Mouse (Mus musculus) megakaryocyte, adult 5-6 weeks (primary cell): Measurements from ENCODE around the gene Rab27a. TPM values are rescaled to one million over a fixed set of nuclear protein-coding genes. Genes with fewer than 3 reads are reported as not detected.

Experiments used
- ATAC-seq: 2 replicates; pipeline ENCODE4 v1.8.0; 2016; ENCODE audit warnings: mild to moderate bottlenecking, inconsistent platforms; ENCODE audit not compliant: poor library complexity, severe bottlenecking
- total RNA-seq, 2 experiments: library from RNA; stranded (forward) in 1 of 2; stranded (reverse) in 1 of 2; fragments of 153-499, 151-499 nt in 1 of 2; fragments of 221-1000, 200-1000 nt in 1 of 2; gene quantifications; 2 replicates each; pipeline versions ENCODE4 v1.2.3 to v1.2.4; 2015 to 2017

Gene Rab27a
- total RNA-seq (2015) (55.5 and 58.9 TPM in 2 replicates), total RNA-seq (2017) (154 and 155 TPM in 2 replicates)

- ATAC-seq = peak; percentile 79
Observed at GRCm38 (mm10) chr9:73044146-73045079, at the start of gene Rab27a. TSS of gene Rab27a (plus strand) at chr9:73044854.

- ATAC-seq = no peak
Observed at GRCm38 (mm10) chr9:72996167-72996566, 48.5 kb upstream of the Rab27a start.

GRCm38 (mm10) chr9:72996806-72997205 is 47.8 kb upstream of the Rab27a start:
- no peak for ATAC-seq

DNA sequence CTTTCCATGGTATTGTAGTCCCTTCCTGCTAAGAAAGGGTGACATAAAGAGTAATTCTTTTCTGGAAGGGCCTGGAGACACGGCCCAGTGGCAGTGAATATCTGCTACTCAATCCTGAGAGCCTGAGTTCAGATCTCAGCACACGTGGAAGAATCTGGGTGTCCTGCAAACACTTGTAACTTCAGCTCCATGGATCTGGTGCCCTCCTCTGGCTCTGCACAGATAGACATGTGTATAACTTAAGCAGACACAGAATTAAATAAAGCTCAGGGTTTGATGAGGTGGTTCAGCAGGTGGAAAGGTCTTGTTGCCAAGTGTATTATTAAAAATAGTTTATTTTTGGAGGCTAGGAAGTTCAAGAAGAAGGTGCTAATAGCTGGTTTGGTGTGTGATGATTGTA is 44.2 kb upstream of the Rab27a start:
- ATAC-seq = no peak

GRCm38 (mm10) chr9:73001314-73002011 is 43.2 kb upstream of the Rab27a start:
- peak; percentile 78 for ATAC-seq

DNA sequence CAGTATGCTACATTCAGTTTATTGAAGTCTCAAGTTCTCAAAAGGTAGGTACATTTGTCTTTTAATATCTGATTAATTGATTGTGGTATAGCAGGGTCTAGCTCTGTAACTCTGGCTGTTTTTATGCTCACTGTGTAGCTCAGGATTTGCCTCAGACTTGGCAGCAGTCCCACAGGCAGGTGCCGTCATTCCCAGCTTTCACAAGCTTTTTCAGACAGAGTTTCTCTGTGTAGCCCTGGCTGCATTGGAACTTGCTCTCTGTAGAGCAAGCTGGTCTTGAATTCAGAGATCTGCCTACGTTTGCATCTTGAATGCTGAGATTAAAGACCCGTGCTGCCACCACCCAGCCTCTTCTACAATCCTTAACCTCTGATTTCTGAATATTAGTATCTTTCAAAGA is 42.5 kb upstream of the Rab27a start:
- ATAC-seq = no peak

GRCm38 (mm10) chr9:73004076-73004475 is 40.6 kb upstream of the Rab27a start:
- no peak for ATAC-seq

DNA sequence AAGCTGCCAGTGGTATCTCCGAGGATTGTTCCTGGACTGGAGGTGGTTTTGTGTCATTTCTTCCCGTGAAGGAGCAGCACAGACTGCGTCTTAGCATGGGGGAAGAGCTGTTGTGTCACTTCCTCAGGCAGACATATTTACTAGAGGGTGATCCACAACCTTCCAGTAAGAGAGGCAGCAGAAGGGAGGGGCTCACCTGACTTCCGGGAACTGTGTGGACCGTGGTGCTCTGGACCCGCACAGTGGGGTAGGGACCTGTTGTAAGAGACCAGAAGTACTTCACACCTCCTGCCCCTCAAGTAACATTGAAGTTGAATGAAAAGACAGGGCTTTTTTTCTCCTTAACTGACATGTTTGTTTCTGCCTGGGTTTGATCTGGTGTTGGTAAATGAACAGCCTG is 39.5 kb upstream of the Rab27a start:
- 0 out of 2 replicates have a peak, but pooled peaks have one; percentile 35 for ATAC-seq

- 0 out of 2 replicates have a peak, but pooled peaks have one; percentile 37 for ATAC-seq
Observed at GRCm38 (mm10) chr9:73006175-73006574, 38.5 kb upstream of the Rab27a start.

DNA sequence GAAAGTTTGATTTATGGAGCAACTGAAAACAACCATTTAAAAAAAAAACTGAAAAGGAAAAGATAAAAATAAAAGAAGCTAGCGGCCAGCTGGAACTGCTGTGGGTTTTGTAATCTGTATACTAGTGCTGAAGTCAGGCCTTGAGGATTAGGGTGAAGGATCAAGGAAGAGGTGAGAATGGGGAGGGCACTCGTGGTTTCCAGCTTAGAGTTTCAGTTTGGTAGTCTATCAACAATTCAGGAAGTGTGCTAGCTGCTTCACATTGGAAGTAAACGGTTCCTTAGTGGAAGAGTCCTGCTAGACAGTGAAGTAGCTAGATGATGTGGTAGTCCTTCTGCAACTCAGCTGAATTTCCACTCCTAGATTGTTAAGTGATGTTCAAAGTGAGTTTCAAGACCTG is 36.3 kb upstream of the Rab27a start:
- ATAC-seq = peak; percentile 15; the same call in 1 of the 2 replicates

- ATAC-seq = no peak
Observed at GRCm38 (mm10) chr9:73012629-73013028, 32.0 kb upstream of the Rab27a start.

DNA sequence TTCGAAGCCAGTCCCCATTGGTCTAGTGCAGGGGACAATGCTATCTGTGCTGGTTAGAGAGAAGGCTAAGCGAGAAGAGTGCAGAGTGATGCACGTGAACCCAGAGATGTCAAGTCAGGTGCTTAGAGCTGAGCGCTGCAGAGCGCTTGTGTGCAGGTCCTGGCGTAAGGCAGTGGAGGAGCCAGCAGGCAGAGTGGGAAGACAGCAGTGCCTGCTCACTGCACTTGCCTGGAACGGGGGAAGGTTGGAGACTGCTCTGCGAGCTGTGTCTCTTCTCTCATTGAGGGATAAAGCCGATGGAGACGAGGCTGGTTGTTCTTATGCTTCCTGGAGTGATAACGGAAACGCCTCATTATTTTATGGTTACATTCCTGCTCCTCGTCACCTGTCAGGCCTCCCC is 29.9 kb upstream of the Rab27a start:
- ATAC-seq = no peak

GRCm38 (mm10) chr9:73019841-73020240 is 24.8 kb upstream of the Rab27a start:
- no peak for ATAC-seq

DNA sequence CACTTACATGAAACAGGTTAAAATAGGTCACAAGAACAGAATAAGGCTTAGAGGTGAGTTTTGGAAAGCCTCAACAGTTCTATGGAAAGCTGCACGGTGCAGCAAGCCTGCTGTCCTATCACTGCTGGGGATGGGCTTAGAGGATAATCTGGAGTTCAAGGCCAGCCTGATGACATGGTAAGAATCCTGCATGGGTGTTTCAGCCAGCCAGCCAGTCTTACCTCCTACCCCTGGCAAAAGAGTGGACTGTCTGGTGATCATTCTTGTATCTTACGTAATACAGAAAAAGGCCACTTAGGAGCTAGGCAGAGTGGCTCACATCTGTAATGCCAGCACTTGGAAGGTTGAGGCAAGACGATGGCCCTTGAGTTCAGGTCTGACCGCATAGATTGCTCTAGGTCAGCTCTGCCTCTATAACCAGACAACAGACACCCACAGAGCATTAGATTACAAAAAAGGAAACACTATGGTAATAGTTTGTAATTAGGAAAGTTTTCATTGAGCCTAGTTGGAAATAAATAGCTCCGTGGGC is 24.0 kb upstream of the Rab27a start:
- no peak for ATAC-seq

DNA sequence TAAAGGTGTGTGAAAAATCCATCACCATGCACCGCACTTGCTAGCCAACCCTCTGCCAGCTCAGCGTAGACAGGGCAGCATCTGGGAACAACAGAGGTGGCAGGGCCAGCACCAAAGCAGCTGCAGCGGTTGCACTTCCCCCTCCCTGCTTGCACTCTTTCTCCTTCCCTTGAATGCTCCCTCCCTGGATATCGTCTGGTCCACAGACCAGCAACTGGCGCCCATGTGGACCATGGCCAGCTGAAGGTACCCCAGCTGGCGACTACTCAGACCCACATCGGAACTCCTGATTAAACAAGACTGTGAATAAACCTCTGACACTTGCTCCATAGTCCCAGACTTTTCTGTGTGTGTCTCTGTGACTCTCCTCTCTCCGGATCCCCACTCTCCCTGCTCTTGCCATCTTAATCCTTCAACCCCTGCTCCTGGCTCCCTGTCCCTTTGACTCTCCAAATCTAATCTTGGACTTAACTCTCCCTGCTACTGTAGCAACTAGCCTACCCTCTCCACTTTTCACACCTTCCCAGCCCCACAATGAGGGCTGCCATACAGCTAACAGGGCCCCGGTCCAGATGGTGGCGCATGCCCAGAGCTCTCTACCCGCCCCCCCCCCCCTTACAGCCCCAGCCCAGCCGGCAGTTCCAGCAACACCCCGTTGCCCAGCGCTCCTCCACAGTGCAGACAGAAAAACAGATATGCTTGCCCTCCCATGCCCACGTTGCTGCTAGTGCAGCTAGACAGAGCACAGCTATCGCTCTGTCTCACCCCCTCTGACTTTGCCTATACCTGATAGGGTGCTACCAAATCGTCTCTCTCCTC is 18.6 kb upstream of the Rab27a start:
- ATAC-seq = no peak

GRCm38 (mm10) chr9:73030443-73030842 is 14.2 kb upstream of the Rab27a start:
- peak; percentile 84 for ATAC-seq

GRCm38 (mm10) chr9:73031421-73031820 is 13.2 kb upstream of the Rab27a start:
- no peak for ATAC-seq

GRCm38 (mm10) chr9:73033406-73033805 is 11.2 kb upstream of the Rab27a start:
- no peak for ATAC-seq

DNA sequence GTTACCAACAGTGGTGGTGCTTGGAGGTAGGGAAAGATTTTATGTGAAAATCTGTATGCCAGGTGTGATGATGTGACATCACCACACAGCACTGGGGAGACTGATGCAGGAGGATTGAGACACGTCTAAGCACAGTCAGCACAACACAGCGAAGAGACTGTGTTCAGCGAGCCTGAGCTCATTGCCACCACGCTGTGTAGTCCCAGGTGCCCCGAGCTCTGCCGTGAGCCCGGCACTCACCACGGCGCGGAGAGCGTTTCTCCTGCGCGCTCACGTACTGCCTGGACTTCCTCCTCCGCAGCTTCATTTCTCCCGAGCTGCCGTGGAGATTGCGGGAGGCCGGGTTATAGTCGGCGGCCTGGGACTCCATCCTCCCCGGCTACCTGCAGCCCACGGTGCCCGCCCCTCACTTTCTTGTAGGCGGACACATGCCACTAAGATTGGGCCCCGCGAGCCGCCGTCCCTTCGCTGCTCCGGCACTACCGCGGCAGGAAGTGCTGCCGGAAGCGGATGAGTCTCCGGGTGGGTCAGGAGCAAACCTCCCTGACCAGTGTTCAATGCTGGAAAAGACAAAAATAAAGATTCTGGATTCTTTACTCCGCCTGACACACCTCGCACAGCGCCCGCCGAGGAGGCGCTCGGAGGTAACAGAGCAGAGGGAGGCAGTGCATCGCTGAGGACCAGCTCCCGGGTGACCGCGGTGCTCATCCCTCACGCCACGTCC is 5.3 kb upstream of the Rab27a start:
- ATAC-seq = peak; percentile 87

GRCm38 (mm10) chr9:73040080-73040479 is 4.6 kb upstream of the Rab27a start, which contains the start of gene Pigb:
TSS of gene Pigb (minus strand) at chr9:73040378.
- no peak for ATAC-seq
